Mouse (Mus musculus): ENCODE data around the gene Kirrel.

Kirrel gene

GRCm38 (mm10) chr3:87167621-87168020, 6.9 kb downstream of the Kirrel start:
- DNase-seq (ENCODE audit: extremely low spot score): no peak

GRCm38 (mm10) chr3:87165291-87165881, 9.2 kb downstream of the Kirrel start:
- DNase-seq (ENCODE audit: extremely low spot score): no peak

- DNase-seq (ENCODE audit: extremely low spot score): no peak
These were observed 10.3 kb downstream of the Kirrel start for GRCm38 (mm10) chr3:87164099-87164815.

GRCm38 (mm10) chr3:87163116-87163515, 11.4 kb downstream of the Kirrel start:
- no peak for DNase-seq (ENCODE audit: extremely low spot score)

- no peak for DNase-seq (ENCODE audit: extremely low spot score)
These were observed 12.2 kb downstream of the Kirrel start for GRCm38 (mm10) chr3:87162380-87162779.

GRCm38 (mm10) chr3:87161601-87162000, 12.9 kb downstream of the Kirrel start:
- DNase-seq (ENCODE audit: extremely low spot score): no peak

- no peak for DNase-seq (ENCODE audit: extremely low spot score)
These were observed 13.6 kb downstream of the Kirrel start for GRCm38 (mm10) chr3:87160819-87161509.

- no peak for DNase-seq (ENCODE audit: extremely low spot score)
These were observed 15.4 kb downstream of the Kirrel start for GRCm38 (mm10) chr3:87159190-87159589.

GRCm38 (mm10) chr3:87157767-87158291, 16.7 kb downstream of the Kirrel start:
- peak; percentile 65 for DNase-seq (ENCODE audit: extremely low spot score)

GRCm38 (mm10) chr3:87157297-87157696, 17.2 kb downstream of the Kirrel start:
- DNase-seq (ENCODE audit: extremely low spot score): no peak

GRCm38 (mm10) chr3:87154398-87155287, 19.9 kb downstream of the Kirrel start:
- no peak for DNase-seq (ENCODE audit: extremely low spot score)

GRCm38 (mm10) chr3:87153038-87153437, 21.5 kb downstream of the Kirrel start:
- DNase-seq (ENCODE audit: extremely low spot score): no peak

GRCm38 (mm10) chr3:87152111-87152738, 22.3 kb downstream of the Kirrel start:
- DNase-seq (ENCODE audit: extremely low spot score): no peak

- no peak for DNase-seq (ENCODE audit: extremely low spot score)
These were observed 23.2 kb downstream of the Kirrel start for GRCm38 (mm10) chr3:87151294-87151826.

- DNase-seq (ENCODE audit: extremely low spot score): peak; percentile 76
These were observed 23.8 kb downstream of the Kirrel start for GRCm38 (mm10) chr3:87150689-87151244.

- no peak for DNase-seq (ENCODE audit: extremely low spot score)
These were observed 24.4 kb downstream of the Kirrel start for GRCm38 (mm10) chr3:87150056-87150688.

GRCm38 (mm10) chr3:87149425-87149824, 25.1 kb downstream of the Kirrel start:
- DNase-seq (ENCODE audit: extremely low spot score): no peak

- DNase-seq (ENCODE audit: extremely low spot score): no peak
These were observed 29.9 kb downstream of the Kirrel start for GRCm38 (mm10) chr3:87144476-87145240.

GRCm38 (mm10) chr3:87140284-87140683, 34.3 kb downstream of the Kirrel start:
- DNase-seq (ENCODE audit: extremely low spot score): no peak
